Mouse (Mus musculus): ENCODE measurements around the gene Csad. TPM values are rescaled to one million over a fixed set of nuclear protein-coding genes. Genes with fewer than 3 reads are reported as not detected.

Csad gene
- total and polyA plus RNA-seq, 2 experiments from 2014 or later: 30.3 to 32.8 TPM

DNA sequence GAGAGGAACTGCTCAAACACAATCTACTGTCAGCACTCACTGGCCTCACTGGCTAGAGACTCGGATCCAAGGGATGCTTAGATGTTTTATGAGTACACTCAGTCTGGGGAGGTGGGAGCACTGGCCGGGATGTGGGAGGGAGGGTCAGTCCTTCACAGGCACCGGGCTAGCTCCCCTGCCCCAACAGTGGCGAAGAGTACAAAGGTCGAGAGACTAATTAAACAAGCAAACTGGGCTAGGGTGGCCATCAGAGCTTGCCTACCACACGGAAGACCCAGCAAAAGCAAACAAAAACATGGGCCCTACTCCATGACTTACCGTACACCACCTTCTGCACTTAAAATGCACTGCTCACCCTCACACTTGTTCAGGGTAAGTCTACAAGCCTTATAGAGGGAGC lies 12.8 kb downstream of the Csad start:
- no peak for ATAC-seq (ENCODE audit: low FRiP score)
- WGBS: 84% methylated on average over 7 of the region's 7 CpGs
- H3K9me3 ChIP-seq (ENCODE audit: low read length): no peaks in the 10 kb centered on the region
- DNase-seq (ENCODE audit: low spot score): no peak
- H3K9ac ChIP-seq (replicated peaks; ENCODE audit: low read length, poor library complexity, severe bottlenecking): no peak overlapping the region
- H3K27ac ChIP-seq (ENCODE audit: low read depth, low read length): no peak overlapping the region
- H3K36me3 ChIP-seq (ENCODE audit: insufficient read depth, low read length): no peaks in the 10 kb centered on the region
- H3K4me3 ChIP-seq (ENCODE audit: low read depth, low read length): no peak overlapping the region
- no peak for TF ChIP-seq CTCF (IDR thresholded peaks at IDR 0.05)
- H3K4me1 ChIP-seq (ENCODE audit: insufficient read depth, low read length): no peaks in the 10 kb centered on the region
- no peak overlapping the region for H3K4me2 ChIP-seq (ENCODE audit: low read depth, low read length, poor library complexity, severe bottlenecking)
- H3K27me3 ChIP-seq (ENCODE audit: insufficient read depth, low read length): no peaks in the 10 kb centered on the region

DNA sequence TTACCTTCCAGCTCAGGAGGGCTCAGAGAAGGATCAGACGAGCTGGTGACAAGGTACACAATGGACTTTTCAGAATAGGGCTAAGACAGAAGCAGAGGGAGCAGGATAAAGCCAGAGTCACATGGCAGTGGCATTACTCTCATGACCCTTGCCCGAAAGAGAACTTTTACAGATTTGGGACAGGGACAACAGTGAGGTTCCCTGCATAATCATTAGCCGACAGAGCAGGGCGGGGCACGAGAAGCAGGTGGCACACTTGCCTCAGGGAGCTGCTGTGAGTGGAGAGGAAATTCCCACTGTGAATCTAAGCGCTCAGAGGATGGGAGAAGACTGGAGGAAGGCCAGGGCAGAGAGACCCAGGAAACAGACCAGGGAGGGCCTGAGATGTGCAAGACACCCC lies 15.6 kb downstream of the Csad start:
- Histone ChIP-seq H3K27me3 (ENCODE audit: insufficient read depth, low read length) (no peaks in the 10 kb centered on the region), H3K9me3 (ENCODE audit: low read length) (no peaks in the 10 kb centered on the region), H3K36me3 (ENCODE audit: insufficient read depth, low read length) (no peaks in the 10 kb centered on the region; the same call in 1 of the 2 replicates), H3K4me3 (ENCODE audit: low read depth, low read length) (no peak overlapping the region), H3K27ac (ENCODE audit: low read depth, low read length) (no peak overlapping the region), H3K9ac (replicated peaks; ENCODE audit: low read length, poor library complexity, severe bottlenecking) (no peak overlapping the region), H3K4me1 (ENCODE audit: insufficient read depth, low read length) (no peaks in the 10 kb centered on the region), H3K4me2 (ENCODE audit: low read depth, low read length, poor library complexity, severe bottlenecking) (no peak overlapping the region)
- no peak for TF ChIP-seq CTCF (IDR thresholded peaks at IDR 0.05)
- no peak for DNase-seq (ENCODE audit: low spot score)
- ATAC-seq (ENCODE audit: low FRiP score): no peak
- WGBS: 60% methylated on average over 6 of the region's 6 CpGs

DNA sequence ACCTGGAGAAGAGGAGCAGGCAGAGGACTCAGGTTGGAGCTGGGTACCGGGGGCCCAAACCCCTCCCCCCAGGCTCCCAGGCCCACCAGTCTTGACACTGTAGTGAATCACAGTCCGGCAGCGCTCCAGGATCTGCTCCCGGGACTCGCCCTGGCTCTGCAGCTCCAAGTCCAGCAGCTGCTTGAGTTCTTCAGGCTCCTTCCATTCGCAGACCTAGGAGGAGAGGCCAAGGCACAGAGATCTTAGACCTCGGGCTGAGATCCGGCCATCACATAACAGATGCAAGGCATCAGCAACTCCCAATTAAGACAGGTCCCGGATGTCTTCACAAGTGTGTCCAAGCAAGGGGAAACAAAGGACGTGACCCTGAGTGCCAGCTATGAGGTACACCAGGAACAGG lies 16.4 kb downstream of the Csad start:
- Histone ChIP-seq H3K36me3 (ENCODE audit: insufficient read depth, low read length) (no peaks in the 10 kb centered on the region; the same call in 1 of the 2 replicates), H3K27me3 (ENCODE audit: insufficient read depth, low read length) (no peaks in the 10 kb centered on the region), H3K9me3 (ENCODE audit: low read length) (no peaks in the 10 kb centered on the region), H3K9ac (replicated peaks; ENCODE audit: low read length, poor library complexity, severe bottlenecking) (no peak overlapping the region), H3K27ac (ENCODE audit: low read depth, low read length) (no peak overlapping the region), H3K4me2 (ENCODE audit: low read depth, low read length, poor library complexity, severe bottlenecking) (no peak overlapping the region), H3K4me1 (ENCODE audit: insufficient read depth, low read length) (no peaks in the 10 kb centered on the region), H3K4me3 (ENCODE audit: low read depth, low read length) (no peak overlapping the region)
- no peak for TF ChIP-seq CTCF (IDR thresholded peaks at IDR 0.05)
- WGBS: 93% methylated on average over 10 of the region's 10 CpGs
- ATAC-seq (ENCODE audit: low FRiP score): no peak
- no peak for DNase-seq (ENCODE audit: low spot score)

DNA sequence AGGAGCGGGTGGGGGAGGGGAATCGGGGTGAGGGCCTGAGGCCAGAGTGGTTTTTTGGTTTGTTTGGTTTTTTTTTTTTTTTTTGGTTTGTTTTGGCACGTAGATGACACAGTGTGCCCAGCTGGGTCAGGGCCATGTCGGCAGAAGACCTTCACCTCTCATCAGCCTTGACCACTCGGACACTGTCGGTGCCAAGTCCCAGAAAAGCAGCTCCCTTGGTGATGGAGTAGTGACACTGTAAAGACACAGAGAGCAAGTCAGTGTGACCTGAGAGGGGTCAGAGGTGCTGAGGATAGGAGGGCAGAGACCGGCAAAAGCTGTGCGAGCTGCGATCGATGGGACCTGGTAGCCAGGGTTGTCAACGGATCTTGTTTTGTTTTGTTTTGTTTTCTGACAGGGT lies 18.3 kb downstream of the Csad start:
- Histone ChIP-seq H3K4me3 (ENCODE audit: low read depth, low read length) (no peak overlapping the region), H3K4me2 (ENCODE audit: low read depth, low read length, poor library complexity, severe bottlenecking) (no peak overlapping the region), H3K36me3 (ENCODE audit: insufficient read depth, low read length) (no peaks in the 10 kb centered on the region; the same call in 1 of the 2 replicates), H3K27ac (ENCODE audit: low read depth, low read length) (no peak overlapping the region), H3K27me3 (ENCODE audit: insufficient read depth, low read length) (no peaks in the 10 kb centered on the region), H3K4me1 (ENCODE audit: insufficient read depth, low read length) (no peaks in the 10 kb centered on the region), H3K9me3 (ENCODE audit: low read length) (no peaks in the 10 kb centered on the region), H3K9ac (replicated peaks; ENCODE audit: low read length, poor library complexity, severe bottlenecking) (no peak overlapping the region)
- ATAC-seq (ENCODE audit: low FRiP score) (no peak), DNase-seq (ENCODE audit: low spot score) (no peak)
- WGBS: 84% methylated on average over 11 of the region's 11 CpGs
- no peak for TF ChIP-seq CTCF (IDR thresholded peaks at IDR 0.05)

DNA sequence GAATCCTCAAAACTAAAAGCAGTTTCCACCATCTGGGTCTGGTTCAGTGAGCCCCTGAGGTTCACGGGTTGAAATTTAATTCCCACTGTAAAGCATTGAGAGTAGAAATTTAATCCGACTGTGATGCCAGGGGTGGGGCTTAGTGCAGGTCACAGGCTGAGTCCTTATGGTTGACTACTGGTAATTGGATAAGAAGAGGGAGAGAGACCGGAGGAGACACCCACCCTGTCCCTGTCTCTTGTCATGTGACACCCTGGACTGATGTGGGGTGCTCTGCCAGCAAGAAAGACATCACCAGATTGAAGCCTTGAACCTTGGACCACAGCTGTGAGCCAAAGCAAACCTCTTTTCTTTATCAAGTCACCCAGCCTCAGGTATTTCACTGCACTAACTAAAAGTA lies 21.4 kb downstream of the Csad start:
- Histone ChIP-seq H3K4me2 (ENCODE audit: low read depth, low read length, poor library complexity, severe bottlenecking) (no peak overlapping the region), H3K36me3 (ENCODE audit: insufficient read depth, low read length) (peaks cover 4% of the 10 kb centered on the region), H3K9ac (replicated peaks; ENCODE audit: low read length, poor library complexity, severe bottlenecking) (no peak overlapping the region), H3K4me1 (ENCODE audit: insufficient read depth, low read length) (no peaks in the 10 kb centered on the region), H3K27ac (ENCODE audit: low read depth, low read length) (no peak overlapping the region), H3K9me3 (ENCODE audit: low read length) (no peaks in the 10 kb centered on the region), H3K4me3 (ENCODE audit: low read depth, low read length) (no peak overlapping the region), H3K27me3 (ENCODE audit: insufficient read depth, low read length) (no peaks in the 10 kb centered on the region)
- DNase-seq (ENCODE audit: low spot score) (no peak), ATAC-seq (ENCODE audit: low FRiP score) (no peak)
- WGBS: 77% methylated on average over 3 of the region's 3 CpGs
- no peak for TF ChIP-seq CTCF (IDR thresholded peaks at IDR 0.05)

DNA sequence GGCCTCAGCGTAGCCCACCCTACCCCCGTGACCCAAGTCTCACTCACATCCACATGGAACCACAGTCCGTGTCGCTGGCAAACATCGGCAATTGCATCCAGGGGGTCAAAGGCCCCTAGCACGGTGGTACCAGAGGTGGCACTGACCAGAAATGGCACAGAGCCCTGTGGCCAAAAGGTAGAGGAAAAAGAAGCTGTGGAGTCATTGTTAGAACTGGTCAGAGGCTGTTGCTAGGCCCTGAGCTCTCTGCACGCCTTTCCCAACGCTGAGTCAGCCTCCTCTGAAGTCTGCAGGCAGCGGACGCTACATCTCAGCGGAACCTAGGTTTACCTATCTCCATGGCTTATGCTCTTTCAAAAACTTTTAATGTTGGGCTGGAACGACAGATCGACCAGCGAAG lies 24.6 kb downstream of the Csad start:
- WGBS: 92% methylated on average over 14 of the region's 14 CpGs
- no peaks in the 10 kb centered on the region for H3K27me3 ChIP-seq (ENCODE audit: insufficient read depth, low read length)
- H3K4me3 ChIP-seq (ENCODE audit: low read depth, low read length): no peak overlapping the region
- H3K9ac ChIP-seq (replicated peaks; ENCODE audit: low read length, poor library complexity, severe bottlenecking): no peak overlapping the region
- no peak for TF ChIP-seq CTCF (IDR thresholded peaks at IDR 0.05)
- no peak overlapping the region for H3K4me2 ChIP-seq (ENCODE audit: low read depth, low read length, poor library complexity, severe bottlenecking)
- ATAC-seq (ENCODE audit: low FRiP score) (no peak), DNase-seq (ENCODE audit: low spot score) (no peak)
- H3K36me3 ChIP-seq (ENCODE audit: insufficient read depth, low read length): peaks cover 4% of the 10 kb centered on the region
- no peak overlapping the region for H3K27ac ChIP-seq (ENCODE audit: low read depth, low read length)
- H3K9me3 ChIP-seq (ENCODE audit: low read length): no peaks in the 10 kb centered on the region
- H3K4me1 ChIP-seq (ENCODE audit: insufficient read depth, low read length): no peaks in the 10 kb centered on the region

Data from midbrain, postnatal 0 days (tissue).